Mouse (Mus musculus) lung, embryonic 14.5 days (tissue): ENCODE results near the gene Gm42372. TPM values are rescaled to one million over a fixed set of nuclear protein-coding genes. Genes with fewer than 3 reads are reported as not detected.
A peak's percentile ranks its signal among the peaks of the same experiment; 100 is the strongest.

Experiments used
- ATAC-seq: fragments of 200-750 bp; cut with Nextera tagmentation; 2 replicates; pipeline ENCODE4 v1.8.0; 2017; ENCODE audit warnings: mild to moderate bottlenecking, moderate TSS enrichment, moderate library complexity; ENCODE audit not compliant: insufficient read depth
- DNase-seq: peaks from one replicate; pipeline ENCODE4 v3.0.0-alpha.2; 2015
- H3K27ac ChIP-seq: fragments of 300-500 bp; sonication (generic); 2 replicates; pipeline ENCODE4 v1.5.1; 2014; ENCODE audit warnings: low read depth, mild to moderate bottlenecking, moderate library complexity
- H3K27me3 ChIP-seq: fragments of 300-500 bp; sonication (generic); 2 replicates; pipeline ENCODE4 v1.6.1; 2014; ENCODE audit warnings: low read length, control low read depth; ENCODE audit not compliant: insufficient read depth
- H3K36me3 ChIP-seq: fragments of 300-500 bp; sonication (generic); 2 replicates; pipeline ENCODE4 v1.6.1; 2014; ENCODE audit warnings: control low read depth; ENCODE audit not compliant: insufficient read depth
- H3K4me1 ChIP-seq: fragments of 300-500 bp; sonication (generic); 2 replicates; pipeline ENCODE4 v1.6.1; 2014; ENCODE audit warnings: antibody characterized with exemption, control low read depth; ENCODE audit not compliant: insufficient read depth
- H3K4me2 ChIP-seq: fragments of 300-500 bp; sonication (generic); 2 replicates; pipeline ENCODE4 v1.6.1; 2014; ENCODE audit warnings: mild to moderate bottlenecking
- H3K4me3 ChIP-seq: fragments of 300-500 bp; sonication (generic); 2 replicates; pipeline ENCODE4 v1.5.1; 2014; ENCODE audit warnings: low read depth, low read length
- H3K9ac ChIP-seq: fragments of 300-500 bp; sonication (generic); 2 replicates; pipeline ENCODE4 v1.6.1; 2014
- H3K9me3 ChIP-seq: fragments of 300-500 bp; sonication (generic); 2 replicates; pipeline ENCODE4 v1.6.1; 2016; ENCODE audit warnings: low read depth, low read length, control low read depth
- CTCF ChIP-seq: IDR thresholded peaks from 2 replicates; pipeline ENCODE4 v1.5.1; 2016; ENCODE audit warnings: antibody characterized with exemption, low read depth
- WGBS: fragments of 180-500 bp; shearing (Covaris S2); extraction: QIAGEN DNeasy Blood & Tissue Kit; methylation state at CpG from one replicate; pipeline ENCODE4 v1.1.7; 2014; 5-methylcytosine and 5-hydroxymethylcytosine counted together
- polyA plus RNA-seq: library from polyadenylated mRNA; unstranded; fragments of >200 nt; fragmentation: Nextera tagmentation; extraction: Ambion mirVana; gene quantifications from 2 replicates; pipeline ENCODE4 v1.2.1, GENCODE M21; 2014

Gm42372 gene
- polyA plus RNA-seq, result 0.09 and 0.20 TPM in 2 replicates

GRCm38 (mm10) chr7:16982859-16983568, at the start of gene Gm42372:
Gm42372 (plus strand) TSS chr7:16983086.
- Histone ChIP-seq H3K4me2 (peak within 1 kb of the TSS; percentile 35; the same call in 1 of the 2 replicates), H3K27me3 (no peaks in the 10 kb centered on the region), H3K9me3 (no peaks in the 10 kb centered on the region), H3K4me3 (no peak within 1 kb of the TSS), H3K4me1 (peaks cover 9% of the 10 kb centered on the region; the same call in 1 of the 2 replicates), H3K27ac (no peak within 1 kb of the TSS), H3K36me3 (no peaks in the 10 kb centered on the region), H3K9ac (no peak within 1 kb of the TSS)
- ATAC-seq, result no peak
- 23% methylated on average over 26 of the region's 26 CpGs for WGBS
- DNase-seq, result peak; percentile 72
- no peak for TF ChIP-seq CTCF

GRCm38 (mm10) chr7:16937312-16937711, 45.6 kb upstream of the Gm42372 start:
- 45% methylated on average over 4 of the region's 4 CpGs for WGBS
- no peaks in the 10 kb centered on the region for H3K36me3 ChIP-seq
- H3K27me3 ChIP-seq, result no peaks in the 10 kb centered on the region
- peak; percentile 46 for TF ChIP-seq CTCF
- no peak overlapping the region for H3K9ac ChIP-seq
- DNase-seq (no peak), ATAC-seq (no peak)
- H3K4me3 ChIP-seq, result no peak overlapping the region
- no peak overlapping the region for H3K27ac ChIP-seq
- no peak overlapping the region for H3K4me2 ChIP-seq
- peaks cover 4% of the 10 kb centered on the region for H3K4me1 ChIP-seq
- no peaks in the 10 kb centered on the region for H3K9me3 ChIP-seq

- H3K4me3 ChIP-seq, result no peak overlapping the region
- TF ChIP-seq CTCF, result no peak
- no peaks in the 10 kb centered on the region for H3K9me3 ChIP-seq
- H3K4me1 ChIP-seq, result no peaks in the 10 kb centered on the region
- H3K9ac ChIP-seq, result no peak overlapping the region
- ATAC-seq (no peak), DNase-seq (peak; percentile 65)
- no peaks in the 10 kb centered on the region for H3K36me3 ChIP-seq
- no peak overlapping the region for H3K27ac ChIP-seq
- WGBS, result 65% methylated on average over 17 of the region's 17 CpGs
- H3K27me3 ChIP-seq, result no peaks in the 10 kb centered on the region
- no peak overlapping the region for H3K4me2 ChIP-seq
Observed at GRCm38 (mm10) chr7:16938117-16938791, 44.6 kb upstream of the Gm42372 start.

GRCm38 (mm10) chr7:16940292-16940691, 42.6 kb upstream of the Gm42372 start:
- no peak for ATAC-seq
- no peak overlapping the region for H3K4me2 ChIP-seq
- 0 out of 2 replicates have a peak overlapping the region, but pooled peaks have one; percentile 0 for H3K9ac ChIP-seq

GRCm38 (mm10) chr7:16942861-16943260, 40.0 kb upstream of the Gm42372 start:
- Histone ChIP-seq H3K36me3 (no peaks in the 10 kb centered on the region), H3K27me3 (peaks cover 30% of the 10 kb centered on the region), H3K4me1 (peaks cover 15% of the 10 kb centered on the region; the same call in 1 of the 2 replicates), H3K4me2 (no peak overlapping the region), H3K9ac (no peak overlapping the region), H3K9me3 (no peaks in the 10 kb centered on the region), H3K4me3 (no peak overlapping the region), H3K27ac (no peak overlapping the region)
- DNase-seq (no peak), ATAC-seq (no peak)
- 42% methylated on average over 4 of the region's 4 CpGs for WGBS
- TF ChIP-seq CTCF, result no peak

More at GRCm38 (mm10) chr7:16940292-16940691, 42.6 kb upstream of the Gm42372 start:
- H3K4me3 ChIP-seq, result no peak overlapping the region
- DNase-seq, result no peak
- H3K4me1 ChIP-seq, result no peaks in the 10 kb centered on the region
- WGBS, result 20% methylated on average over 7 of the region's 7 CpGs
- H3K27me3 ChIP-seq, result peaks cover 7% of the 10 kb centered on the region
- H3K27ac ChIP-seq, result peak overlapping the region; percentile 55; the same call in 1 of the 2 replicates
- no peaks in the 10 kb centered on the region for H3K9me3 ChIP-seq
- H3K36me3 ChIP-seq, result no peaks in the 10 kb centered on the region
- no peak for TF ChIP-seq CTCF

GRCm38 (mm10) chr7:16944061-16944807, 38.7 kb upstream of the Gm42372 start, which contains the start of gene Pnmal2:
Pnmal2 (plus strand) TSS chr7:16944682.
- TF ChIP-seq CTCF, result no peak
- 12% methylated on average over 36 of the region's 36 CpGs for WGBS
- Histone ChIP-seq H3K4me3 (peak within 1 kb of the TSS; percentile 56), H3K27ac (no peak within 1 kb of the TSS), H3K4me2 (peak within 1 kb of the TSS; percentile 86), H3K27me3 (peaks cover 34% of the 10 kb centered on the region), H3K9me3 (no peaks in the 10 kb centered on the region), H3K36me3 (no peaks in the 10 kb centered on the region), H3K9ac (peak within 1 kb of the TSS; percentile 58), H3K4me1 (peaks cover 22% of the 10 kb centered on the region; the same call in 1 of the 2 replicates)
- peak; percentile 83 for ATAC-seq
- peak; percentile 94 for DNase-seq
